Mouse (Mus musculus) intestine, embryonic 14.5 days (tissue): Measurements from ENCODE around the gene Gm21981. TPM values are rescaled to one million over a fixed set of nuclear protein-coding genes. Genes with fewer than 3 reads are reported as not detected.

Source experiments
- ATAC-seq: fragments of 200-750 bp; cut with Nextera tagmentation; replicated peaks from 2 replicates; pipeline ENCODE4 v1.8.0; 2017; ENCODE audit warnings: low read depth, moderate number of reproducible peaks, moderate TSS enrichment, moderate library complexity; ENCODE audit not compliant: low FRiP score, low TSS enrichment
- DNase-seq: peaks from one replicate; pipeline ENCODE4 v3.0.0-alpha.2; 2018; ENCODE audit warnings: low spot score
- H3K27ac ChIP-seq: fragments of 300-500 bp; sonication (generic); 2 replicates; pipeline ENCODE4 v1.5.1; 2014; ENCODE audit warnings: low read depth, mild to moderate bottlenecking, control low read depth
- H3K27me3 ChIP-seq: fragments of 300-500 bp; sonication (generic); replicated peaks from 2 replicates; pipeline ENCODE4 v1.6.1; 2014; ENCODE audit warnings: low read length, control low read depth; ENCODE audit not compliant: control insufficient read depth, insufficient read depth
- H3K36me3 ChIP-seq: fragments of 300-500 bp; sonication (generic); 2 replicates; pipeline ENCODE4 v1.6.1; 2014; ENCODE audit warnings: low read length, control low read depth; ENCODE audit not compliant: control insufficient read depth, insufficient read depth
- H3K4me1 ChIP-seq: fragments of 300-500 bp; sonication (generic); replicated peaks from 2 replicates; pipeline ENCODE4 v1.6.1; 2014; ENCODE audit warnings: low read length, control low read depth, mixed read lengths; ENCODE audit not compliant: control insufficient read depth, insufficient read depth
- H3K4me2 ChIP-seq: fragments of 300-500 bp; sonication (generic); 2 replicates; pipeline ENCODE4 v1.6.1; 2014; ENCODE audit warnings: low read length
- H3K4me3 ChIP-seq: fragments of 300-500 bp; sonication (generic); 2 replicates; pipeline ENCODE4 v1.5.1; 2014; ENCODE audit warnings: low read depth, low read length, control low read depth, mixed read lengths
- H3K9ac ChIP-seq: fragments of 300-500 bp; sonication (generic); 2 replicates; pipeline ENCODE4 v1.6.1; 2014; ENCODE audit warnings: mild to moderate bottlenecking, low read length
- H3K9me3 ChIP-seq: fragments of 300-500 bp; sonication (generic); 2 replicates; pipeline ENCODE4 v1.6.1; 2016; ENCODE audit warnings: low read length, control low read depth; ENCODE audit not compliant: control insufficient read depth
- WGBS: fragments of 180-500 bp; shearing (Covaris S2); extraction: QIAGEN DNeasy Blood & Tissue Kit; methylation state at CpG from one replicate; pipeline ENCODE4 v1.1.7; 2014; 5-methylcytosine and 5-hydroxymethylcytosine counted together
- polyA plus RNA-seq: library from polyadenylated mRNA; unstranded; fragments of >200 nt; fragmentation: Nextera tagmentation; extraction: Ambion mirVana; gene quantifications from 2 replicates; pipeline ENCODE4 v1.2.1, GENCODE M21; 2014

The Gm21981 gene
- polyA plus RNA-seq, 1 experiment from 2014 or later = 1.4 TPM

DNA sequence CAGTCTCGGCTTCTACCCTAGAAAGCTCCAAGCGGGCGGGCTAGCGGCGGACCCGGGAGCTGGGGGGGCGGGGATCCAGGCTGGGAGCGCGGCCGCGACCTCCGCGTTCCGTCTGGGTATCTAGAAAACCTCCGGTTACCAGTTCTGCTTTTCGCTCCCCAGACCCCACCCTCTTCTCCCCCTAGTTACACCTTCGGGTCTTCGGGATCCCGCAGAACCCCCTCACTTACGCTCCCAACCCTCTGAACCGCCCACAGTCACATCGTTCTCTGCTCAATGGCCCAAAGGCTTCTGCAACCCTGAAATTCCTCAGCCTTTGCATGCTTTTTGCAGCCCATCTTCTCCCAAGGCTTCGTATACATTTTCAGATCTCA, 1.1 kb upstream of the Gm21981 start:
- peaks cover 17% of the 10 kb centered on the region; the same call in 1 of the 2 replicates for H3K36me3 ChIP-seq
- H3K9me3 ChIP-seq = no peaks in the 10 kb centered on the region
- H3K27me3 ChIP-seq = no peaks in the 10 kb centered on the region
- WGBS = under 1% methylated on average over 23 of the region's 23 CpGs
- H3K4me1 ChIP-seq = peaks cover 7% of the 10 kb centered on the region; the same call in 1 of the 2 replicates
- ATAC-seq = no peak
- peak overlapping the region; percentile 75 for H3K9ac ChIP-seq
- peak overlapping the region; percentile 69 for H3K4me3 ChIP-seq
- DNase-seq = peak; percentile 69
- H3K4me2 ChIP-seq = peak overlapping the region; percentile 56
- peak overlapping the region; percentile 3; the same call in 1 of the 2 replicates for H3K27ac ChIP-seq

DNA sequence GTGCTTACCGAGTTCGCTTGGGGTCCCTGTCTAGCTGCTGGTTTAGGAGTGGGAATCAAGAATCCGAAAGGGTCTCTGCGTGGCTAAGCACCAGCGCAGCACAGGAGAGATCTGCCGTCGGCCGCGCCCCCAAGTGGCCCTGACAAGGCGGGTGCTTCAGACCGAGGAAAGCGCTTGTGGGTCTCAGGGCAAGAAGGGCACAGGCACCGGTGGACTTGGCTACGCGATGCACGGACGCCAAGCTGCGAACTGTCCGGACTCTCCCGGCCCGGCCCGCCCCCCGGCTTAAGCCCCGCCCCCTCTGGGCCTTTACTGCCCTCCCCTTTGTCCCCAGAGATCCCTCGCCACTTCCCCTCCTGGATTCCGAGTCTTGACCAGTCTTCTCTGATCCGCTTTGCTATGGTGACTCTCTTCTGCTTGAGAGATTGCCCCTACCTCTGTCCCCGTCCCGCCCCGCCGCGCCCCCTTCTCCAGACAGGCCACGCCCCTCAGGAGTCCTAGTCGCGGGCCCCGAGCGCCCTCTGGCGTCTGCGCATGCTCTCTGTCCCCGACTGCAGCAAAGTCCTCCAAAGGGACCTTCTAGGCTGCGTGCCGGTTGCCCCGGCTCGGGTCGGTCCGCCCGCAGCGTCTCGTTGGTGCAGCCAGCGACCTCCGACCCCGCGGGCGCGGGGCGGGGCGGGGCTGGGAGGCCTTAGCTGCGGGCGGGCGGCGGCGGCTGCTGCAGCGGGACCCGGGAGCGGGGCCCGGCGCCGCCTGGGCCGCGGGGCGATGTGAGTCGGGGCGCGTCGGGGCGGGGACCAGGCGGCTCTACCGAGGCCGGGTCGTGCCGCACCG, 465 bp upstream of the Gm21981 start, which contains the start of gene Prickle4:
TSS of gene Prickle4 (minus strand) at position 234 of the 834 bp plus-strand sequence.
- peaks cover 7% of the 10 kb centered on the region; the same call in 1 of the 2 replicates for H3K4me1 ChIP-seq

DNA sequence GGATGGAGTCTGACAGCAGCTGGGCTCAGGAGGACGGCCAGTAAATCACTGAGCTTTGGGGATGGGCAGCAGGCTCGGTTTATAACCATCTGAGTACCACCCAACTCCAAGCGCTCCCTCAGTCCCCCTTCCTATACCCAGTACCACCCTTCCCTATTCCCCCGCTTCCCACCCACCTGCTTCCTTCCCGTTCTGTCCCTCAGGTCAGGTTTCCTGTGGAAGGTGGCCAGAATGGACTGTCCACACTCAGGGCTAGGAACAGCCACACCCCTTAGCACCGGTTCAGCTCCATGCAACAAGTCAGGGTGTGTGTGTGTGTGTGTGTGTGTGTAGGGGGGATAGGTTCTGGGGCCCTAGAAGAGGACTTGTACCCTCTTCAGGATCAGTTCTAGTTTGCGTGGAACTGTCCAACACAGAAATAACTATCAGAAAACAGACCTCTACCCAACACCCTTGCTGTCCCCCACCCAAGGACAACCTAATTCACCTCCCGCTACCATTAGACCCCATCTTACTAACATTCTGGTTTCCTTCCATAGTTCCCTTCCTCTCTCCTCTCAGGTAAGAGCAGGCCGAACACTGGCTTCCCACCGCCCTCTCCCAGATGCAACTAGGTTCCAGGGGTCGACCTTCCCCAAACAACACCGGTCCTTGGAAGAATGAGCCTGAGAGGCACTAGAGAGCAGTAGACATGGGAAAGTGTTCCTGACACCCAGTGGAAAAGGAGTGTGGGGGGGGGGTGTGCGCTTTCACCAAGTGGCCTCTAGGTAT, 399 bp downstream of the Gm21981 start:
- ATAC-seq = no peak
- WGBS = 38% methylated on average over 13 of the region's 13 CpGs
- peaks cover 13% of the 10 kb centered on the region; the same call in 1 of the 2 replicates for H3K4me1 ChIP-seq
- H3K4me3 ChIP-seq = peak overlapping the region; percentile 69
- DNase-seq = no peak
- 0 out of 2 replicates have a peak, but pooled peaks cover 7% of the 10 kb centered on the region for H3K36me3 ChIP-seq
- H3K27me3 ChIP-seq = no peaks in the 10 kb centered on the region
- H3K27ac ChIP-seq = 0 out of 2 replicates have a peak overlapping the region, but pooled peaks have one; percentile 3
- H3K9ac ChIP-seq = no peak overlapping the region
- H3K4me2 ChIP-seq = peak overlapping the region; percentile 56
- no peaks in the 10 kb centered on the region for H3K9me3 ChIP-seq

More for the DNA sequence above, 465 bp upstream of the Gm21981 start, which contains the start of gene Prickle4:
- Histone ChIP-seq H3K27ac (peak within 1 kb of the TSS; percentile 3; the same call in 1 of the 2 replicates), H3K4me2 (peak within 1 kb of the TSS; percentile 56), H3K27me3 (no peaks in the 10 kb centered on the region), H3K9me3 (no peaks in the 10 kb centered on the region), H3K9ac (peak within 1 kb of the TSS; percentile 75), H3K36me3 (peaks cover 11% of the 10 kb centered on the region; the same call in 1 of the 2 replicates), H3K4me3 (peak within 1 kb of the TSS; percentile 69)
- DNase-seq (peak; percentile 99), ATAC-seq (peak; percentile 94)
- WGBS = under 1% methylated on average over 69 of the region's 82 CpGs

DNA sequence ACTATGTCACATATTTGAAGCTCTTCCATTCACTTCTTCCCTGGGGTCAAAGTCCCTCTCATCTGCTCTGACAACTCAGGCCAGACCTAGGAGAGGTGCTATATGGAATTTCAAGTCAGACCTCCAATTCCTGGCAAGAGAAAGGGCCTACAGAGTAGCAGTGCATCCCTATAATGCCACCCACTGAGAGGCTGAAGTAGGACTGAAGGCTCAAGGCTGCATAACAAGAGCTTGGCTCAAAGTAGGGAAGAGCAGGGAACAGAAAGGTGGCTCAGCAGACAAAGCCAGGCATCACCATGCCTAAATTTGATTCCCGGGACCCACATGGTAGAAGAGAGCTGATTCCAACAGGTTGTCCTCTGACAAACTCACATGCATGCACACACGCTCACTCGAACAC, 2.6 kb downstream of the Gm21981 start:
- peaks cover 19% of the 10 kb centered on the region; the same call in 1 of the 2 replicates for H3K4me1 ChIP-seq
- no peaks in the 10 kb centered on the region for H3K27me3 ChIP-seq
- no peak overlapping the region for H3K4me2 ChIP-seq
- peaks cover 3% of the 10 kb centered on the region; the same call in 1 of the 2 replicates for H3K36me3 ChIP-seq
- 93% methylated on average over 3 of the region's 3 CpGs for WGBS
- H3K27ac ChIP-seq = no peak overlapping the region
- H3K9ac ChIP-seq = no peak overlapping the region
- ATAC-seq (no peak), DNase-seq (no peak)
- H3K9me3 ChIP-seq = no peaks in the 10 kb centered on the region
- no peak overlapping the region for H3K4me3 ChIP-seq

- 80% methylated on average over 6 of the region's 8 CpGs for WGBS
- peaks cover 15% of the 10 kb centered on the region; the same call in 1 of the 2 replicates for H3K4me1 ChIP-seq
- no peak for ATAC-seq
- H3K27ac ChIP-seq = no peak overlapping the region
- H3K9ac ChIP-seq = no peak overlapping the region
- peak overlapping the region; percentile 95; the same call in 1 of the 2 replicates for H3K4me2 ChIP-seq
- no peak overlapping the region for H3K4me3 ChIP-seq
- no peaks in the 10 kb centered on the region for H3K27me3 ChIP-seq
- DNase-seq = no peak
- H3K9me3 ChIP-seq = no peaks in the 10 kb centered on the region
- H3K36me3 ChIP-seq = peaks cover 15% of the 10 kb centered on the region
These were observed 4.4 kb downstream of the Gm21981 start for GRCm38 (mm10) chr17:47689894-47690293.

GRCm38 (mm10) chr17:47688608-47689575, 5.4 kb downstream of the Gm21981 start, which contains the start of gene Frs3:
Frs3 (plus strand) TSS chr17:47689030.
- Histone ChIP-seq H3K27me3 (no peaks in the 10 kb centered on the region), H3K4me3 (peak within 1 kb of the TSS; percentile 95), H3K36me3 (peaks cover 25% of the 10 kb centered on the region), H3K27ac (peak within 1 kb of the TSS; percentile 80), H3K9me3 (no peaks in the 10 kb centered on the region), H3K9ac (peak within 1 kb of the TSS; percentile 81), H3K4me2 (peak within 1 kb of the TSS; percentile 95), H3K4me1 (peaks cover 12% of the 10 kb centered on the region; the same call in 1 of the 2 replicates)
- ATAC-seq = peak; percentile 67
- peak; percentile 84 for DNase-seq
- WGBS = 1% methylated on average over 55 of the region's 58 CpGs

DNA sequence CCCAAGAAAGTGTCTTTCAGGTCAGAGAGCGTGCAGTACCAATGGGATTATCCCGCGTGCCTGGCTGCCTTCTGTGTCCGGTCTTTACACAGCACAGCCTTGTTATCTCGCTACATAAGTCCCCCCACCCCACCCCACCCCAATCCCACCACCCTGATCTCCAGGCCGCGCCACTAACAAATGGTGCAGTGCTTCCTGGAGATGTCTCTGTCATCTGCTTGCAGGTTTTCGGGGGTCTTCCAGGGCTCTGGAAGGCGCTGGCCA, 6.0 kb downstream of the Gm21981 start, which contains the start of gene Tomm6:
TSS of gene Tomm6 (minus strand) at position 43 of the 264 bp plus-strand sequence.
- Histone ChIP-seq H3K9ac (peak within 1 kb of the TSS; percentile 81), H3K9me3 (no peaks in the 10 kb centered on the region), H3K36me3 (peaks cover 31% of the 10 kb centered on the region), H3K27ac (peak within 1 kb of the TSS; percentile 80), H3K27me3 (no peaks in the 10 kb centered on the region), H3K4me3 (peak within 1 kb of the TSS; percentile 95), H3K4me2 (peak within 1 kb of the TSS; percentile 95), H3K4me1 (peaks cover 12% of the 10 kb centered on the region; the same call in 1 of the 2 replicates)
- DNase-seq (no peak), ATAC-seq (no peak)
- 1% methylated on average over 9 of the region's 9 CpGs for WGBS
